Mouse (Mus musculus) hindbrain, embryonic 16.5 days (tissue): ENCODE results near the gene Fem1b. TPM values are rescaled to one million over a fixed set of nuclear protein-coding genes. Genes with fewer than 3 reads are reported as not detected.
A peak's percentile ranks its signal among the peaks of the same experiment; 100 is the strongest.
"Not testable (repeated sequence)": the region's sequence is repeated elsewhere in the genome, so short reads cannot be mapped to it uniquely, and the experiment has no call there.

Experiments used
- ATAC-seq: fragments of 200-750 bp; cut with Nextera tagmentation; 2 replicates; pipeline ENCODE4 v1.8.0; 2017; ENCODE audit warnings: moderate TSS enrichment, moderate library complexity
- H3K27ac ChIP-seq: fragments of 300-500 bp; sonication (generic); 2 replicates; pipeline ENCODE4 v1.5.1; 2014; ENCODE audit warnings: low read depth, mild to moderate bottlenecking, control low read depth, low read length, moderate library complexity
- H3K27me3 ChIP-seq: fragments of 300-500 bp; sonication (generic); replicated peaks from 2 replicates; pipeline ENCODE4 v1.6.1; 2014; ENCODE audit warnings: low read length; ENCODE audit not compliant: control insufficient read depth, insufficient read depth
- H3K36me3 ChIP-seq: fragments of 300-500 bp; sonication (generic); 2 replicates; pipeline ENCODE4 v1.6.1; 2014; ENCODE audit warnings: mild to moderate bottlenecking, low read length, moderate library complexity, mixed read lengths; ENCODE audit not compliant: control insufficient read depth, insufficient read depth
- H3K4me1 ChIP-seq: fragments of 300-500 bp; sonication (generic); 2 replicates; pipeline ENCODE4 v1.6.1; 2014; ENCODE audit warnings: low read depth, low read length; ENCODE audit not compliant: control insufficient read depth, insufficient read depth
- H3K4me2 ChIP-seq: fragments of 300-500 bp; sonication (generic); 2 replicates; pipeline ENCODE4 v1.6.1; 2014; ENCODE audit warnings: mild to moderate bottlenecking, low read length, control low read depth, moderate library complexity
- H3K4me3 ChIP-seq: fragments of 300-500 bp; sonication (generic); 2 replicates; pipeline ENCODE4 v1.5.1; 2014; ENCODE audit warnings: mild to moderate bottlenecking, low read length, control low read depth, moderate library complexity
- H3K9ac ChIP-seq: fragments of 300-500 bp; sonication (generic); 2 replicates; pipeline ENCODE4 v1.6.1; 2014; ENCODE audit warnings: low read depth, mild to moderate bottlenecking, control low read depth, low read length, moderate library complexity
- H3K9me3 ChIP-seq: fragments of 300-500 bp; sonication (generic); 2 replicates; pipeline ENCODE4 v1.6.1; 2014; ENCODE audit warnings: mild to moderate bottlenecking, low read length, moderate library complexity; ENCODE audit not compliant: control insufficient read depth
- WGBS: fragments of 180-500 bp; shearing (Covaris S2); extraction: QIAGEN DNeasy Blood & Tissue Kit; methylation state at CpG from one replicate; pipeline ENCODE4 v1.1.7; 2014; 5-methylcytosine and 5-hydroxymethylcytosine counted together
- polyA plus RNA-seq: library from polyadenylated mRNA; unstranded; fragments of >200 nt; fragmentation: Nextera tagmentation; extraction: Ambion mirVana; gene quantifications from 2 replicates; pipeline ENCODE4 v1.2.1, GENCODE M21; 2015

Gene Fem1b
- polyA plus RNA-seq, 1 experiment from 2014 or later = 44.5 TPM

GRCm38 (mm10) chr9:62799218-62799617, 12.5 kb downstream of the Fem1b start:
- not testable (repeated sequence) for ATAC-seq, H3K27me3 ChIP-seq, H3K27ac ChIP-seq, H3K9me3 ChIP-seq, H3K4me2 ChIP-seq, H3K4me1 ChIP-seq, H3K4me3 ChIP-seq, H3K9ac ChIP-seq
- H3K36me3 ChIP-seq = peaks cover 13% of the 10 kb centered on the region
- 91% methylated on average over 2 of the region's 2 CpGs for WGBS

GRCm38 (mm10) chr9:62789856-62790255, 21.9 kb downstream of the Fem1b start:
- H3K27me3 ChIP-seq = no peaks in the 10 kb centered on the region

GRCm38 (mm10) chr9:62786721-62787120, 25.0 kb downstream of the Fem1b start:
- peaks cover 17% of the 10 kb centered on the region for H3K4me1 ChIP-seq
- H3K9ac ChIP-seq = no peak overlapping the region
- no peak overlapping the region for H3K4me3 ChIP-seq
- no peak overlapping the region for H3K4me2 ChIP-seq
- no peaks in the 10 kb centered on the region for H3K9me3 ChIP-seq
- H3K36me3 ChIP-seq = no peaks in the 10 kb centered on the region
- no peak for ATAC-seq
- H3K27me3 ChIP-seq = no peaks in the 10 kb centered on the region
- no peak overlapping the region for H3K27ac ChIP-seq
- 75% methylated on average over 5 of the region's 5 CpGs for WGBS

More at GRCm38 (mm10) chr9:62789856-62790255, 21.9 kb downstream of the Fem1b start:
- no peak for ATAC-seq
- H3K27ac ChIP-seq = no peak overlapping the region
- no peak overlapping the region for H3K9ac ChIP-seq
- WGBS = 87% methylated on average over 12 of the region's 12 CpGs
- no peak overlapping the region for H3K4me2 ChIP-seq
- no peak overlapping the region for H3K4me3 ChIP-seq
- no peaks in the 10 kb centered on the region for H3K4me1 ChIP-seq
- no peaks in the 10 kb centered on the region for H3K9me3 ChIP-seq
- H3K36me3 ChIP-seq = peaks cover 3% of the 10 kb centered on the region

GRCm38 (mm10) chr9:62784233-62784632, 27.5 kb downstream of the Fem1b start:
- H3K9me3 ChIP-seq = no peaks in the 10 kb centered on the region
- ATAC-seq = no peak

GRCm38 (mm10) chr9:62782976-62783781, 28.6 kb downstream of the Fem1b start:
- peak overlapping the region; percentile 60 for H3K27ac ChIP-seq
- H3K36me3 ChIP-seq = no peaks in the 10 kb centered on the region
- no peak overlapping the region for H3K4me3 ChIP-seq
- WGBS = 32% methylated on average over 15 of the region's 16 CpGs
- H3K27me3 ChIP-seq = no peaks in the 10 kb centered on the region
- peak; percentile 89 for ATAC-seq
- H3K4me1 ChIP-seq = peaks cover 18% of the 10 kb centered on the region
- H3K9ac ChIP-seq = peak overlapping the region; percentile 25; the same call in 1 of the 2 replicates
- H3K9me3 ChIP-seq = no peaks in the 10 kb centered on the region
- peak overlapping the region; percentile 37 for H3K4me2 ChIP-seq

More at GRCm38 (mm10) chr9:62784233-62784632, 27.5 kb downstream of the Fem1b start:
- Histone ChIP-seq H3K4me1 (peaks cover 18% of the 10 kb centered on the region), H3K4me3 (no peak overlapping the region), H3K4me2 (no peak overlapping the region), H3K27ac (0 out of 2 replicates have a peak overlapping the region, but pooled peaks have one; percentile 30), H3K27me3 (no peaks in the 10 kb centered on the region), H3K36me3 (no peaks in the 10 kb centered on the region), H3K9ac (no peak overlapping the region)
- 87% methylated on average over 2 of the region's 2 CpGs for WGBS

GRCm38 (mm10) chr9:62781965-62782364, 29.8 kb downstream of the Fem1b start:
- Histone ChIP-seq H3K9ac (no peak overlapping the region), H3K4me3 (no peak overlapping the region), H3K27me3 (no peaks in the 10 kb centered on the region), H3K4me1 (peaks cover 18% of the 10 kb centered on the region), H3K27ac (no peak overlapping the region), H3K36me3 (no peaks in the 10 kb centered on the region), H3K9me3 (no peaks in the 10 kb centered on the region), H3K4me2 (no peak overlapping the region)
- no peak for ATAC-seq
- WGBS = 41% methylated on average over 3 of the region's 3 CpGs

- Histone ChIP-seq H3K4me2 (no peak overlapping the region), H3K36me3 (no peaks in the 10 kb centered on the region), H3K4me1 (peaks cover 17% of the 10 kb centered on the region), H3K9ac (no peak overlapping the region), H3K4me3 (no peak overlapping the region), H3K27me3 (no peaks in the 10 kb centered on the region), H3K9me3 (no peaks in the 10 kb centered on the region), H3K27ac (no peak overlapping the region)
- 77% methylated on average over 9 of the region's 9 CpGs for whole genome bisulfite sequencing
- no peak for ATAC-seq
Measured at GRCm38 (mm10) chr9:62778721-62779120, 33.0 kb downstream of the Fem1b start.

- no peak overlapping the region for H3K27ac ChIP-seq
- H3K9ac ChIP-seq = no peak overlapping the region
- no peaks in the 10 kb centered on the region for H3K36me3 ChIP-seq
- ATAC-seq = peak; percentile 79
- WGBS = 5% methylated on average over 5 of the region's 5 CpGs
- no peaks in the 10 kb centered on the region for H3K9me3 ChIP-seq
- no peak overlapping the region for H3K4me3 ChIP-seq
- peaks cover 5% of the 10 kb centered on the region for H3K4me1 ChIP-seq
- no peak overlapping the region for H3K4me2 ChIP-seq
- no peaks in the 10 kb centered on the region for H3K27me3 ChIP-seq
Measured at GRCm38 (mm10) chr9:62777461-62777860, 34.3 kb downstream of the Fem1b start.

- WGBS = 57% methylated on average over 4 of the region's 4 CpGs
- no peak overlapping the region for H3K4me2 ChIP-seq
- H3K9me3 ChIP-seq = no peaks in the 10 kb centered on the region
- no peaks in the 10 kb centered on the region for H3K27me3 ChIP-seq
- H3K9ac ChIP-seq = no peak overlapping the region
- H3K36me3 ChIP-seq = no peaks in the 10 kb centered on the region
- H3K4me1 ChIP-seq = no peaks in the 10 kb centered on the region
- no peak overlapping the region for H3K4me3 ChIP-seq
- ATAC-seq = no peak
- no peak overlapping the region for H3K27ac ChIP-seq
Measured at GRCm38 (mm10) chr9:62775464-62775863, 36.3 kb downstream of the Fem1b start.
